Mouse (Mus musculus) stomach, embryonic 16.5 days (tissue): ENCODE measurements at regions not wholly inside any gene's neighbourhood (a gene's known extent, or its start where the extent isn't known, plus 50 kb on each side); places are given as distances from the start of the nearest gene placed in this dataset.

Experiments used
- ATAC-seq: fragments of 200-750 bp; cut with Nextera tagmentation; 2 replicates; pipeline ENCODE4 v1.8.0; 2017; ENCODE audit warnings: moderate number of reproducible peaks, moderate TSS enrichment; ENCODE audit not compliant: insufficient read depth, low FRiP score
- H3K27ac ChIP-seq: fragments of 300-500 bp; sonication (generic); 2 replicates; pipeline ENCODE4 v1.5.1; 2014; ENCODE audit warnings: low read length
- H3K27me3 ChIP-seq: fragments of 300-500 bp; sonication (generic); 2 replicates; pipeline ENCODE4 v1.6.1; 2014; ENCODE audit warnings: low read length, control low read depth, mixed read lengths; ENCODE audit not compliant: control insufficient read depth, insufficient read depth
- H3K36me3 ChIP-seq: fragments of 300-500 bp; sonication (generic); 2 replicates; pipeline ENCODE4 v1.6.1; 2014; ENCODE audit warnings: low read length; ENCODE audit not compliant: control insufficient read depth, insufficient read depth
- H3K4me1 ChIP-seq: fragments of 300-500 bp; sonication (generic); 2 replicates; pipeline ENCODE4 v1.6.1; 2014; ENCODE audit warnings: low read length, control low read depth, mixed read lengths; ENCODE audit not compliant: control insufficient read depth, insufficient read depth
- H3K4me2 ChIP-seq: fragments of 300-500 bp; sonication (generic); 2 replicates; pipeline ENCODE4 v1.6.1; 2014; ENCODE audit warnings: low read depth, low read length, mixed read lengths
- H3K4me3 ChIP-seq: fragments of 300-500 bp; sonication (generic); replicated peaks from 2 replicates; pipeline ENCODE4 v1.5.1; 2014; ENCODE audit warnings: mild to moderate bottlenecking, low read length
- H3K9ac ChIP-seq: fragments of 300-500 bp; sonication (generic); 2 replicates; pipeline ENCODE4 v1.6.1; 2014; ENCODE audit warnings: low read length
- H3K9me3 ChIP-seq: fragments of 300-500 bp; sonication (generic); replicated peaks from 2 replicates; pipeline ENCODE4 v1.6.1; 2016; ENCODE audit warnings: low read length, control low read depth; ENCODE audit not compliant: control insufficient read depth
- WGBS: fragments of 180-500 bp; shearing (Covaris S2); extraction: QIAGEN DNeasy Blood & Tissue Kit; methylation state at CpG from one replicate; pipeline ENCODE4 v1.1.7; 2014; 5-methylcytosine and 5-hydroxymethylcytosine counted together

- Histone ChIP-seq H3K9me3 (no peaks in the 10 kb centered on the region), H3K9ac (no peak overlapping the region), H3K4me1 (no peaks in the 10 kb centered on the region), H3K27ac (no peak overlapping the region), H3K36me3 (no peaks in the 10 kb centered on the region), H3K4me2 (no peak overlapping the region), H3K4me3 (no peak overlapping the region), H3K27me3 (no peaks in the 10 kb centered on the region)
- ATAC-seq: no peak
- WGBS: 70% methylated on average over 2 of the region's 2 CpGs
These were observed 407.6 kb downstream of the Rnd3 start for GRCm38 (mm10) chr2:50741337-50741736.

GRCm38 (mm10) chr2:50739599-50739979 lies 409.3 kb downstream of the Rnd3 start:
- Histone ChIP-seq H3K4me2 (no peak overlapping the region), H3K27me3 (no peaks in the 10 kb centered on the region), H3K36me3 (no peaks in the 10 kb centered on the region), H3K27ac (no peak overlapping the region), H3K4me3 (no peak overlapping the region), H3K9me3 (no peaks in the 10 kb centered on the region), H3K9ac (no peak overlapping the region), H3K4me1 (no peaks in the 10 kb centered on the region)
- no peak for ATAC-seq
- WGBS: 89% methylated on average over 8 of the region's 8 CpGs

GRCm38 (mm10) chr2:50738936-50739598 lies 409.8 kb downstream of the Rnd3 start:
- H3K4me1 ChIP-seq: no peaks in the 10 kb centered on the region
- H3K27me3 ChIP-seq: no peaks in the 10 kb centered on the region
- ATAC-seq: no peak
- whole genome bisulfite sequencing: 67% methylated on average over 8 of the region's 8 CpGs
- no peak overlapping the region for H3K4me2 ChIP-seq
- no peak overlapping the region for H3K4me3 ChIP-seq
- no peaks in the 10 kb centered on the region for H3K36me3 ChIP-seq
- no peaks in the 10 kb centered on the region for H3K9me3 ChIP-seq
- H3K9ac ChIP-seq: no peak overlapping the region
- H3K27ac ChIP-seq: no peak overlapping the region

- ATAC-seq: no peak
- Histone ChIP-seq H3K27ac (no peak overlapping the region), H3K4me1 (no peaks in the 10 kb centered on the region), H3K9ac (no peak overlapping the region), H3K4me3 (no peak overlapping the region), H3K36me3 (no peaks in the 10 kb centered on the region), H3K4me2 (no peak overlapping the region), H3K9me3 (no peaks in the 10 kb centered on the region), H3K27me3 (no peaks in the 10 kb centered on the region)
- 73% methylated on average over 9 of the region's 9 CpGs for WGBS
These were observed 411.2 kb downstream of the Rnd3 start for GRCm38 (mm10) chr2:50737706-50738105.

- no peak overlapping the region for H3K4me2 ChIP-seq
- 62% methylated on average over 11 of the region's 11 CpGs for WGBS
- no peak for ATAC-seq
These were observed 413.9 kb downstream of the Rnd3 start for GRCm38 (mm10) chr2:50735029-50735428.

GRCm38 (mm10) chr2:50706652-50707051 lies 410.1 kb upstream of the Mmadhc start:
- Histone ChIP-seq H3K27ac (peak overlapping the region; percentile 34; the same call in 1 of the 2 replicates), H3K4me3 (no peak overlapping the region)
- no peak for ATAC-seq

More at GRCm38 (mm10) chr2:50735029-50735428, 413.9 kb downstream of the Rnd3 start:
- Histone ChIP-seq H3K4me3 (no peak overlapping the region), H3K36me3 (no peaks in the 10 kb centered on the region), H3K27ac (no peak overlapping the region), H3K4me1 (no peaks in the 10 kb centered on the region), H3K9ac (no peak overlapping the region), H3K9me3 (no peaks in the 10 kb centered on the region), H3K27me3 (no peaks in the 10 kb centered on the region)

GRCm38 (mm10) chr2:50704297-50704696 lies 407.7 kb upstream of the Mmadhc start:
- no peaks in the 10 kb centered on the region for H3K9me3 ChIP-seq
- no peak overlapping the region for H3K9ac ChIP-seq
- H3K27ac ChIP-seq: peak overlapping the region; percentile 78; the same call in 1 of the 2 replicates
- 25% methylated on average over 3 of the region's 3 CpGs for WGBS
- no peaks in the 10 kb centered on the region for H3K27me3 ChIP-seq
- H3K4me2 ChIP-seq: no peak overlapping the region
- peak; percentile 69; the same call in 1 of the 2 replicates for ATAC-seq
- no peak overlapping the region for H3K4me3 ChIP-seq
- H3K4me1 ChIP-seq: peaks cover 2% of the 10 kb centered on the region; the same call in 1 of the 2 replicates
- H3K36me3 ChIP-seq: no peaks in the 10 kb centered on the region

More at GRCm38 (mm10) chr2:50706652-50707051, 410.1 kb upstream of the Mmadhc start:
- H3K9ac ChIP-seq: no peak overlapping the region
- H3K27me3 ChIP-seq: no peaks in the 10 kb centered on the region
- H3K4me2 ChIP-seq: no peak overlapping the region
- WGBS: 44% methylated on average over 3 of the region's 3 CpGs
- no peaks in the 10 kb centered on the region for H3K4me1 ChIP-seq
- H3K36me3 ChIP-seq: no peaks in the 10 kb centered on the region
- no peaks in the 10 kb centered on the region for H3K9me3 ChIP-seq

GRCm38 (mm10) chr2:50702584-50703450 lies 406.2 kb upstream of the Mmadhc start:
- Histone ChIP-seq H3K9me3 (no peaks in the 10 kb centered on the region), H3K4me1 (peaks cover 7% of the 10 kb centered on the region; the same call in 1 of the 2 replicates), H3K27me3 (no peaks in the 10 kb centered on the region), H3K36me3 (no peaks in the 10 kb centered on the region), H3K4me3 (no peak overlapping the region), H3K9ac (no peak overlapping the region), H3K27ac (no peak overlapping the region), H3K4me2 (no peak overlapping the region)
- 82% methylated on average over 15 of the region's 15 CpGs for WGBS
- ATAC-seq: no peak

GRCm38 (mm10) chr2:50698841-50699240 lies 402.2 kb upstream of the Mmadhc start:
- WGBS: 39% methylated on average over 6 of the region's 6 CpGs
- H3K4me1 ChIP-seq: peaks cover 7% of the 10 kb centered on the region; the same call in 1 of the 2 replicates
- H3K9ac ChIP-seq: no peak overlapping the region
- no peak overlapping the region for H3K4me2 ChIP-seq
- H3K27me3 ChIP-seq: no peaks in the 10 kb centered on the region
- no peak overlapping the region for H3K27ac ChIP-seq
- no peaks in the 10 kb centered on the region for H3K9me3 ChIP-seq
- ATAC-seq: no peak
- no peaks in the 10 kb centered on the region for H3K36me3 ChIP-seq
- no peak overlapping the region for H3K4me3 ChIP-seq
